Mouse (Mus musculus) MEL (cell line): ENCODE measurements at regions not wholly inside any gene's neighbourhood (a gene's known extent, or its start where the extent isn't known, plus 50 kb on each side); places are given as distances from the start of the nearest gene placed in this dataset.

Source experiments
- CTCF ChIP-seq, 3 experiments: IDR thresholded peaks in 2 of 3; conservative IDR thresholded peaks in 1 of 3; 2 replicates each; pipeline ENCODE4 v1.5.1; 2011 to 2012; ENCODE audit warnings: low read length in 3 of 3, low read depth in 2 of 3, mild to moderate bottlenecking in 2 of 3, improper control_type of control experiment in 1 of 3, inconsistent platforms in 1 of 3, mixed read lengths in 1 of 3, moderate library complexity in 1 of 3; ENCODE audit not compliant: control insufficient read depth in 1 of 3, insufficient read depth in 1 of 3, poor library complexity in 1 of 3, severe bottlenecking in 1 of 3
- ETS1 ChIP-seq: IDR thresholded peaks from 2 replicates; pipeline ENCODE4 v1.6.1; 2012; ENCODE audit warnings: low read depth, mild to moderate bottlenecking, inconsistent platforms, low read length, improper control_type of control experiment, moderate library complexity
- KAT2A ChIP-seq: conservative IDR thresholded peaks from 2 replicates; pipeline ENCODE4 v1.6.1; 2012; ENCODE audit warnings: low read depth, low read length, improper control_type of control experiment, inconsistent platforms
- POLR2A ChIP-seq, 2 experiments: IDR thresholded peaks; 2 replicates each; pipeline ENCODE4 v1.6.1; 2011 to 2012; ENCODE audit warnings: low read length in 2 of 2, mild to moderate bottlenecking in 2 of 2, control low read depth in 1 of 2, improper control_type of control experiment in 1 of 2, low read depth in 1 of 2, moderate library complexity in 1 of 2; ENCODE audit not compliant: control insufficient read depth in 1 of 2, insufficient read depth in 1 of 2, poor library complexity in 1 of 2
- USF1 ChIP-seq: IDR thresholded peaks from 2 replicates; pipeline ENCODE4 v1.6.1; 2014; ENCODE audit warnings: low read depth, mild to moderate bottlenecking, inconsistent platforms, low read length, improper control_type of control experiment, moderate library complexity
- USF2 ChIP-seq, 2 experiments: IDR thresholded peaks; 2 replicates each; pipeline ENCODE4 v1.6.1; 2011 to 2012; ENCODE audit warnings: improper control_type of control experiment in 2 of 2, low read length in 2 of 2, borderline replicate concordance in 1 of 2, inconsistent platforms in 1 of 2, low read depth in 1 of 2, mild to moderate bottlenecking in 1 of 2; ENCODE audit not compliant: insufficient read depth in 1 of 2
- ZKSCAN1 ChIP-seq: IDR thresholded peaks from 2 replicates; pipeline ENCODE4 v1.6.1; 2012; ENCODE audit warnings: low read depth, mild to moderate bottlenecking, inconsistent platforms, low read length, improper control_type of control experiment, moderate library complexity
- ZNF384 ChIP-seq: IDR thresholded peaks from 2 replicates; pipeline ENCODE4 v1.6.1; 2012; ENCODE audit warnings: low read depth, mild to moderate bottlenecking, inconsistent platforms, low read length, improper control_type of control experiment

DNA sequence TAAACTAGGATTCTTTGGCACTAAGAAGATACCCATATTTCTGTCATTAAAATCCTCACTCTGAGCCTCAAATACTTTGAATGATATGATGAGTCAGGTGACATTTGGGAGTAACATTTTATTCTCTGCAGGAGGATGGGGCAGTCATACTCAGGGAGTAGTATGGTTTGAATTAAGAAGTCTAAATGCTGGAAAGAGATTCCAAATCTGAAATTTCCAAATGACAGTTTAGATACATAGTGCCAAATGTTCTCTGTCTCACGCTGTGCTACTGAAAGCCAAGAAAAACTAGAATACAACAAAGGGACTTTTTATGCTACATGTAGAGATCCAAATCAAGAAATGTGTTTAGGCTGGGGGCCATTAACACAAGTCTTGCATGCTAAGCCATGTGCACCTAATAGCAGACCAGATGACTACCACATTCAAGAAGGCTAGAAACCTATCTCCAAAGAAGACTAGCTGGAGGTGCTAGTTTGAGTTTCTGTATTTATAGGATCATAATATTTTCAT, 796.5 kb downstream of the Flrt2 start:
- no peak for TF ChIP-seq ETS1
- no peak for TF ChIP-seq KAT2A
- no peak for TF ChIP-seq USF1
- no peak for TF ChIP-seq ZKSCAN1
- no peak for TF ChIP-seq CTCF (IDR thresholded peaks at IDR 0.05 in 2 of 3, conservative IDR thresholded peaks at IDR 0.05 in 1 of 3; ENCODE audit: control insufficient read depth in 1 of 3, insufficient read depth in 1 of 3, low read depth in 2 of 3, low read length in 3 of 3, poor library complexity in 1 of 3, severe bottlenecking in 1 of 3)
- TF ChIP-seq ZNF384 = no peak
- no peak for TF ChIP-seq USF2 (IDR thresholded peaks at IDR 0.05; ENCODE audit: borderline replicate concordance in 1 of 2, insufficient read depth in 1 of 2, low read depth in 1 of 2, low read length in 2 of 2)
- no peak for TF ChIP-seq POLR2A (IDR thresholded peaks at IDR 0.05; ENCODE audit: control insufficient read depth in 1 of 2, insufficient read depth in 1 of 2, low read depth in 1 of 2, low read length in 2 of 2, poor library complexity in 1 of 2)
